Mouse (Mus musculus) ES-Bruce4 (cell line): Measurements from ENCODE around the gene Inhbb. TPM values are rescaled to one million over a fixed set of nuclear protein-coding genes. Genes with fewer than 3 reads are reported as not detected.

Source experiments
- H3K27ac ChIP-seq: 2 replicates; pipeline ENCODE4 v1.5.1; 2012; ENCODE audit warnings: low read length, inconsistent platforms; ENCODE audit not compliant: insufficient read depth
- H3K27me3 ChIP-seq: 2 replicates; pipeline ENCODE4 v1.6.1; 2012; ENCODE audit warnings: mild to moderate bottlenecking, low read length, inconsistent platforms; ENCODE audit not compliant: control insufficient read depth, poor library complexity, insufficient read depth, severe bottlenecking
- H3K36me3 ChIP-seq: 2 replicates; pipeline ENCODE4 v1.6.1; 2012; ENCODE audit warnings: inconsistent platforms, mild to moderate bottlenecking, low read length, moderate library complexity; ENCODE audit not compliant: control insufficient read depth, poor library complexity, insufficient read depth, severe bottlenecking
- H3K4me1 ChIP-seq: one replicate; pipeline ENCODE4 v1.8.1; 2011; ENCODE audit warnings: low read length; ENCODE audit not compliant: control insufficient read depth, insufficient read depth
- H3K4me3 ChIP-seq: 2 replicates; pipeline ENCODE4 v1.5.1; 2011; ENCODE audit warnings: low read depth, mild to moderate bottlenecking, low read length
- H3K9ac ChIP-seq: 2 replicates; pipeline ENCODE4 v1.6.1; 2012; ENCODE audit warnings: low read depth, mild to moderate bottlenecking, inconsistent platforms; ENCODE audit not compliant: poor library complexity, severe bottlenecking
- H3K9me3 ChIP-seq: replicated peaks from 2 replicates; pipeline ENCODE4 v1.6.1; 2012; ENCODE audit warnings: mild to moderate bottlenecking, low read length, inconsistent platforms; ENCODE audit not compliant: control insufficient read depth, poor library complexity, insufficient read depth, severe bottlenecking
- CTCF ChIP-seq: IDR thresholded peaks from one replicate; pipeline ENCODE4 v1.8.1; 2011; ENCODE audit warnings: low read depth, low read length
- EP300 ChIP-seq: IDR thresholded peaks from 2 replicates; pipeline ENCODE4 v1.6.1; 2011; ENCODE audit warnings: low read depth, low read length; ENCODE audit not compliant: insufficient read depth
- POLR2A ChIP-seq: IDR thresholded peaks from one replicate; pipeline ENCODE4 v1.8.1; 2011; ENCODE audit warnings: low read length; ENCODE audit not compliant: insufficient read depth
- polyA plus RNA-seq: library from polyadenylated mRNA; stranded (reverse); fragments of >200 nt; gene quantifications from 2 replicates; pipeline ENCODE4 v1.2.4, GENCODE M21; 2011; ENCODE audit warnings: low read depth; ENCODE audit not compliant: missing spikeins, insufficient read depth, insufficient read length

Gene Inhbb
- polyA plus RNA-seq, 1 experiment: 1.9 TPM

DNA sequence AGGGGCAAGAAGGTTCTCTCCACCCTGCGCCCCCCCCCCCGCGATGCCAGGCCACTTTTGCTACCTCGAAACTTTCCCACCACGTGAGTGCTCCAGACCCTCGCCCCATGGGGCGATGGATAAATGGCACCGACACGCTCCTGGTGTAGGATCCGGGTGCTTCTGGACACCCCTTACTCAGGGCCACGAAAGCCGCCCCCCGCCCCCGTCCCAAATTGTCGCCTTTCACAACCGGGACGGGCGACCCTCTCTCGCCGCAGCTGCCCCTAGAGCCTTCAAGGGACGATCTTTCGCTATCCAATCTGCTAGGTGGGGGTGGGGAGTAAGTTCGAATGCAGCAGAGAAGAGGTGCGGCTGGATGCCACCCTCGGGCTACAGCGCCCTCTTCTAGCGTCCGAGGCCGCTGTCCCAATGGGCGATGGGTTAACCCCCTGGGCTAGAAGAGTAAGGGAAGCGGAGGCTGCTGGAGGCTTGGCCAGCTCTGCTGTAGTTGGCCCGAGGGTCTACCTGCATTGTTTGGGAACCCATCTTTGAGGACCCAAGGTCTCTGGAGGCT lies 490 bp upstream of the Inhbb start:
- Histone ChIP-seq H3K36me3 (0 out of 2 replicates have a peak, but pooled peaks cover 3% of the 10 kb centered on the region), H3K4me1 (no peaks in the 10 kb centered on the region), H3K9me3 (no peaks in the 10 kb centered on the region), H3K27ac (no peak overlapping the region), H3K4me3 (peak overlapping the region; percentile 78), H3K9ac (peak overlapping the region; percentile 93), H3K27me3 (no peaks in the 10 kb centered on the region)
- TF ChIP-seq CTCF: peak; percentile 23
- TF ChIP-seq POLR2A: no peak
- TF ChIP-seq EP300: no peak

DNA sequence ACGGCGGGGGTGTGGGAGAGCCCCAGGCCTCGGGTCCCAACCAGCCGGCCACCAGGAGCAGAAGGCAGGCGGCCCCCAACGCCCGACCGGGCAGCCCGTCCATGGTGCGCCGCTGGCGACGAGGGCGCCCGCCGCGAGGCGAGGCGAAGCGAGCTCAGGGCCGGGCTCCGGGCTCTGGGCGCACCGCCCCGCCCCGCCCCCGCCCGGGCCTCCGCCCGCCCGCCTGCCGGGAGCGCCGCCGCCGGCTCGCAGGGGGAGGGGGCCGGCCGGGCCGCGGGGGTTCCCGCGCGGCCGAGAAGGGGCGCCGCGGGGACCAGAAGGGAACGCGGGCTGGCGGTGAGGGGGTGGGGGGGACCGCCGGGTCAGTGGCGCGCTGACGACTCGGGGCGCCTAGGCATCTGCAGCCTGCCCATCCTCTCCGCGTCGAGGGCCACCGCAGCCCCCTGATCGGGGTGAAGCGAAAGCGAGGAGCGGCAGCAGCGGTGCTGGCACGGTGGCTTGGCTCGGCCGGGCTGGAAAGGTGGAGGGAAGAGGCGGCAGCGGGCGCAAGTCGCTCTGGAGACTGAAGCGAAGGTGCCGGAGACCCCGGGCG lies 968 bp downstream of the Inhbb start:
- Histone ChIP-seq H3K9ac (peak overlapping the region; percentile 93), H3K9me3 (no peaks in the 10 kb centered on the region), H3K36me3 (0 out of 2 replicates have a peak, but pooled peaks cover 6% of the 10 kb centered on the region), H3K4me1 (no peaks in the 10 kb centered on the region), H3K4me3 (peak overlapping the region; percentile 78), H3K27me3 (no peaks in the 10 kb centered on the region), H3K27ac (no peak overlapping the region)
- no peak for TF ChIP-seq EP300
- no peak for TF ChIP-seq POLR2A
- no peak for TF ChIP-seq CTCF

DNA sequence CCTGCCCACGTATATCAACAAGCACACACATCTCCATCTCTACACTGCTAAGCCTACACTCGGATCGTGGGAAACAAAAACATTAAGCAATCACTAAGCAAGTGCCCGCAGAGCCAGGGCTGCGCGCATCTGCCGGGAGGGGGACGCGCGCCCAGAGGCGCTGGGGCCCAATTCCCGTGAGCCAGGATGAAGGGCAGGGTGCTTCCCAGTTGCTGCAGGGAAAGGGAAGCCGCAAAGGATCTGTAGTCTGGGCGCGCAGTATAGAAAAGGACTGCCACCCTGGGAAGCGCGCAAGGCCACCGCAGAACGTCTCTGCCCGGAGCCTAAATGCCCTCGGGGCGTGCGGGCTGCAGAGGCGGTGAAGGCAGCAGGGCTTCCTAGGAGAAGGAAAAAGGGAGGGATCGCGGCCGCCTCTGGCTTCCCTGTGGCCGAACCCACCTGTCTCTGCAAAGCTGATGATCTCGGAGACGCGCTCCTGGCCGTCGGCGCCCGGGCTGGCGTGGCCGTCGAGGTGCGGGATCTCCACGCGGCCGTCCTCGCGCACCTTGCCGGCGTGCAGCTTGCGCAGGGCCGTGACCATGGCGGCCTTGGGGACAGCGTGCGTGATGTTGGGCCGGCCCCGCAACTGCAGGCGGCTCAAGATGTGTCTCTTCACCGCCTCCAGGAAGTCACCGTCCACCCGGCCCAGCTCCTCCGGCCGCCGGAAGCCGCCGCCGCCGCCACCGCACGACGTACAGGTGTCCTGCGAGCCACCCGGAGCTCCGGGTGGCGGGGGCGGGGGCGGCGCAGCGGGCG lies 1.7 kb downstream of the Inhbb start:
- no peak overlapping the region for H3K27ac ChIP-seq
- H3K4me3 ChIP-seq: peak overlapping the region; percentile 52
- 0 out of 2 replicates have a peak, but pooled peaks cover 6% of the 10 kb centered on the region for H3K36me3 ChIP-seq
- no peaks in the 10 kb centered on the region for H3K9me3 ChIP-seq
- no peaks in the 10 kb centered on the region for H3K27me3 ChIP-seq
- peak overlapping the region; percentile 93 for H3K9ac ChIP-seq
- H3K4me1 ChIP-seq: no peaks in the 10 kb centered on the region
- TF ChIP-seq CTCF (no peak), POLR2A (no peak), EP300 (no peak)

DNA sequence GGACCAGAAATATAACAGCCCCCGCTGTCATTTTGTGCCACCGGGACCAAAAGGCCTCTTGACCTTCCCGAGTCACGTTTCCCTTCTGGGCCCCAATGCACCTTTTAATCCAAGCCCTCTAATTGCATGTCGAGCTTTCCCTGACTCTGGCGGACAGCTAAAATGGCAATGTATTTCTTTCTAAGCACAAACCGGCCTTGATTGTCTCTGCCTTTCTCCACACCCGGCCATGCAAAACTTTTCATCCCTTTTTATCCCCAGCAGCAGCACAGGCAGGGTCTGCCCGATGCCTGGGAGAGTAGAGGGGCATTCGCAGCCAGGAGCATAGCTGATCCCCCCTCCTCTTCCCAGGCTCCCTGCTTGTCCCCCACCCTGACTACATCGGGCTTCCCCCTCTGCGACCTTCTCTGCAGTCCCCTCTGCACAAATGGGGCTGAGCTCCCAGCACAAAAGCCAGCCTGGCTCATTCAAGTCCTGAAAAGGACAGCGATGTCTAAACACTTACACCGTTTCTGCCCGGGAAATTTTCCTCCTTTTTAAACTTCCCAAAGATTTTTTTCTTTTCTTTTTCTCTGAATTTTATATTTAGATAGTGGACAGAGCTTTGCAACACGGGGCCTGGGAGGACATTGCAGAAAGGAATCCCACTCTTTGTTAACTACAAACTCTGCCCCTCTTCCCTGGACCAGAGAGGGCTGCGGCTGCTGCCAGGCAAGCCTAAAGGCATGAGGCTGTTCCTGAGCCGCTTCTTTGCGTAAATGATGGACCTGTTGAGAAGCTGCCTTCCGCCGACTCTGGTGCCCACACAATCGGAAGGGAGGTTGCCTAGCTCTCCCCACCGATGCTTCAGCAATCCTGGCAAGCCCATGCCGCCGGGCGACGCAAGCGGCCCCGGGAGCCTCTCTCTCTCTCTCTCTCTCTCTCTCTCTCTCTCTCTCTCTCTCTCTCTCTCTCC lies 2.6 kb downstream of the Inhbb start:
- H3K27me3 ChIP-seq: no peaks in the 10 kb centered on the region
- H3K36me3 ChIP-seq: 0 out of 2 replicates have a peak, but pooled peaks cover 6% of the 10 kb centered on the region
- no peak overlapping the region for H3K27ac ChIP-seq
- H3K9ac ChIP-seq: peak overlapping the region; percentile 93
- H3K9me3 ChIP-seq: no peaks in the 10 kb centered on the region
- TF ChIP-seq POLR2A: no peak
- peak overlapping the region; percentile 52 for H3K4me3 ChIP-seq
- H3K4me1 ChIP-seq: no peaks in the 10 kb centered on the region

DNA sequence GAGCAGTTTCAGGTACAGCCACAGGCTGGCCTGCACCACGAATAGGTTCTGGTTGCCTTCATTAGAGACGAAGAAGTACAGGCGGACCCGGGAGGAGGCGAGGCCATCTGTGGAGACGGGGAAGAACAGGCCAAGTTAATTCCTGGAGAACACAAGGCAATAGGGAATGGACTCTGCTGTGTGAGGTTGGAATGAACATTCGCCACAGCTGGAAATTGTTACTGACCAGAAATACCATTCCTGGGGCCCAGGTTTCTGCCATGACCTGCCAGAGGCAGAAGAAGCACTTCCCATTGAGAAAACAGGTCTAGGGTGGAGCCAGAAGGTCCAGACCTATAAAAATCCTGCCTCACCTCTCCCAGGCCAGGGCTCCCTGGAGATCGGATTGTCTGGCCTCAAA lies 4.1 kb downstream of the Inhbb start:
- H3K27ac ChIP-seq: no peak overlapping the region
- H3K9me3 ChIP-seq: no peaks in the 10 kb centered on the region
- H3K4me1 ChIP-seq: no peaks in the 10 kb centered on the region
- H3K9ac ChIP-seq: no peak overlapping the region
- no peak for TF ChIP-seq CTCF
- no peak for TF ChIP-seq POLR2A
- no peak for TF ChIP-seq EP300
- H3K27me3 ChIP-seq: no peaks in the 10 kb centered on the region
- 0 out of 2 replicates have a peak, but pooled peaks cover 6% of the 10 kb centered on the region for H3K36me3 ChIP-seq
- no peak overlapping the region for H3K4me3 ChIP-seq
